Mouse (Mus musculus) 3T3-L1 (cell line): ENCODE data around the gene Vmn2r46.
"Not testable (repeated sequence)": the region's sequence is repeated elsewhere in the genome, so short reads cannot be mapped to it uniquely, and the experiment has no call there.

Source experiments
- DNase-seq: peaks from one replicate; pipeline ENCODE4 v3.0.0-alpha.2; 2015; ENCODE audit warnings: low read depth, low spot score

Vmn2r46 gene

GRCm38 (mm10) chr7:9770471-9770870, at the start of gene Vmn2r46:
Gene Vmn2r46, minus strand, starts transcription at chr7:9770571.
- not testable (repeated sequence) for DNase-seq
